Mouse (Mus musculus): ENCODE data around the gene Slamf7. TPM values are rescaled to one million over a fixed set of nuclear protein-coding genes. Genes with fewer than 3 reads are reported as not detected.

The Slamf7 gene
- polyA plus RNA-seq, 1 experiment from 2014 or later: not detected

GRCm38 (mm10) chr1:171604686-171605085 lies 48.1 kb downstream of the Slamf7 start:
- H3K27ac ChIP-seq: no peak overlapping the region
- H3K27me3 ChIP-seq: no peaks in the 10 kb centered on the region
- no peak overlapping the region for H3K4me3 ChIP-seq
- H3K4me1 ChIP-seq: no peaks in the 10 kb centered on the region
- WGBS: 83% methylated on average over 3 of the region's 3 CpGs
- no peak overlapping the region for H3K4me2 ChIP-seq (replicated peaks)
- no peaks in the 10 kb centered on the region for H3K9me3 ChIP-seq (replicated peaks)
- no peak overlapping the region for H3K9ac ChIP-seq
- H3K36me3 ChIP-seq: no peaks in the 10 kb centered on the region
- ATAC-seq (ENCODE audit: low FRiP score): no peak

DNA sequence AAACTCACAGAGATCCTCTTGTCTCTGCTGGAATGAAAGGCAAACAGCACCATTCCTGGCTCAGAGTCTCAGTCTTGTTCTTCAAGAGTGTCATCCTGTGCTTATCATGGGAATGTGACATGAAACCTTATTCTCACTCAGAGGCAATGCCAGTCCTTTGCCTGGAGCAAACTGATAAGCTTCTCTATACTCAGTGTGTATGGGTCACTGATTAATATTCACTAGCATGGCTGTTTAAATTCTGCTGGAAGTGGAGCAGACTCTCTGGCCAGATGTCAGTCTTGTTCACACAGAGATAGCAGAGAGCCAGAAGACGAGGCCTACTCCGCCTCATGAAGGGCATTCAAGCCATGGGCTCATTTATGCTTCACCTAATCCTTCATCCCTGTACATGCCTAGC lies 68.3 kb downstream of the Slamf7 start:
- no peak for ATAC-seq (ENCODE audit: low FRiP score)
- H3K4me2 ChIP-seq (replicated peaks): no peak overlapping the region
- H3K9ac ChIP-seq: no peak overlapping the region
- no peaks in the 10 kb centered on the region for H3K4me1 ChIP-seq
- H3K27me3 ChIP-seq: no peaks in the 10 kb centered on the region
- no peaks in the 10 kb centered on the region for H3K36me3 ChIP-seq
- no peak overlapping the region for H3K4me3 ChIP-seq
- no peak overlapping the region for H3K27ac ChIP-seq
- no peaks in the 10 kb centered on the region for H3K9me3 ChIP-seq (replicated peaks)
- WGBS: 87% methylated on average over 2 of the region's 2 CpGs

Small RNAs within 50 kb of the gene (microRNA-seq; reads per million reads assigned to microRNA genes)
- gene Mir7683: not detected

Other genes with a start within 250 kb of the Slamf7 start
- gene Usf1, start 241.7 kb downstream of the Slamf7 start, polyA plus RNA-seq (2016; fragmentation: Nextera tagmentation; extraction: Ambion mirVana): 175 and 182 TPM in 2 replicates
- 8.1 and 9.4 TPM in 2 replicates for gene Tstd1, start 234.2 kb downstream of the Slamf7 start, polyA plus RNA-seq (2016; fragmentation: Nextera tagmentation; extraction: Ambion mirVana)
- gene F11r, start 215.5 kb downstream of the Slamf7 start, polyA plus RNA-seq (2016; fragmentation: Nextera tagmentation; extraction: Ambion mirVana): 14.5 and 18.6 TPM in 2 replicates
- gene Alyref2, start 149.6 kb downstream of the Slamf7 start, polyA plus RNA-seq (2016; fragmentation: Nextera tagmentation; extraction: Ambion mirVana): 21.0 and 26.1 TPM in 2 replicates
- gene Itln1, start 117.7 kb downstream of the Slamf7 start, polyA plus RNA-seq (2016; fragmentation: Nextera tagmentation; extraction: Ambion mirVana): not detected in 2 replicates
- 0.08 TPM in 1 of 2 replicates, not detected in the other for gene Cd244a, start 93.8 kb downstream of the Slamf7 start, polyA plus RNA-seq (2016; fragmentation: Nextera tagmentation; extraction: Ambion mirVana)
- not detected in 2 replicates for gene Ly9, start 45.6 kb downstream of the Slamf7 start, polyA plus RNA-seq (2016; fragmentation: Nextera tagmentation; extraction: Ambion mirVana)
- 0.48 and 0.52 TPM in 2 replicates for gene Cd48, start 29.0 kb upstream of the Slamf7 start, polyA plus RNA-seq (2016; fragmentation: Nextera tagmentation; extraction: Ambion mirVana)
- gene Slamf1, start 114.1 kb upstream of the Slamf7 start, polyA plus RNA-seq (2016; fragmentation: Nextera tagmentation; extraction: Ambion mirVana): 0.29 and 0.31 TPM in 2 replicates
- 0.85 and 1.3 TPM in 2 replicates for gene Cd84, start 186.7 kb upstream of the Slamf7 start, polyA plus RNA-seq (2016; fragmentation: Nextera tagmentation; extraction: Ambion mirVana)
- gene Gm10521, start 242.6 kb upstream of the Slamf7 start, polyA plus RNA-seq (2016; fragmentation: Nextera tagmentation; extraction: Ambion mirVana): 0.08 TPM in 1 of 2 replicates, not detected in the other